Mouse (Mus musculus) midbrain, embryonic 10.5 days (tissue): ENCODE measurements around the gene Iffo2. TPM values are rescaled to one million over a fixed set of nuclear protein-coding genes. Genes with fewer than 3 reads are reported as not detected.
A peak's percentile ranks its signal among the peaks of the same experiment; 100 is the strongest.

Experiments
- DNase-seq: peaks from one replicate; pipeline ENCODE4 v3.0.0-alpha.2; 2017; ENCODE audit warnings: low spot score
- H3K27ac ChIP-seq: fragments of 300-500 bp; sonication (generic); replicated peaks from 2 replicates; pipeline ENCODE4 v1.5.1; 2016; ENCODE audit warnings: mild to moderate bottlenecking
- H3K27me3 ChIP-seq: fragments of 300-500 bp; sonication (generic); 2 replicates; pipeline ENCODE4 v1.6.1; 2016; ENCODE audit warnings: low read depth, mild to moderate bottlenecking; ENCODE audit not compliant: poor library complexity, severe bottlenecking
- H3K36me3 ChIP-seq: fragments of 300-500 bp; sonication (generic); 2 replicates; pipeline ENCODE4 v1.6.1; 2016; ENCODE audit warnings: mild to moderate bottlenecking, moderate library complexity
- H3K4me1 ChIP-seq: fragments of 300-500 bp; sonication (generic); 2 replicates; pipeline ENCODE4 v1.6.1; 2016
- H3K4me3 ChIP-seq: fragments of 300-500 bp; sonication (generic); 2 replicates; pipeline ENCODE4 v1.5.1; 2016; ENCODE audit warnings: mild to moderate bottlenecking, moderate library complexity
- H3K9me3 ChIP-seq: fragments of 300-500 bp; sonication (generic); replicated peaks from 2 replicates; pipeline ENCODE4 v1.6.1; 2016; ENCODE audit warnings: mild to moderate bottlenecking
- WGBS: fragments of 180-500 bp; shearing (Covaris S2); methylation state at CpG from one replicate; pipeline ENCODE4 v1.1.7; 2016; 5-methylcytosine and 5-hydroxymethylcytosine counted together
- polyA plus RNA-seq: library from polyadenylated mRNA; unstranded; fragments of >200 nt; fragmentation: Nextera tagmentation; extraction: Ambion mirVana; gene quantifications from 2 replicates; pipeline ENCODE4 v1.2.1, GENCODE M21; 2016

Iffo2 gene
- polyA plus RNA-seq, 1 experiment from 2014 or later = 3.5 TPM

DNA sequence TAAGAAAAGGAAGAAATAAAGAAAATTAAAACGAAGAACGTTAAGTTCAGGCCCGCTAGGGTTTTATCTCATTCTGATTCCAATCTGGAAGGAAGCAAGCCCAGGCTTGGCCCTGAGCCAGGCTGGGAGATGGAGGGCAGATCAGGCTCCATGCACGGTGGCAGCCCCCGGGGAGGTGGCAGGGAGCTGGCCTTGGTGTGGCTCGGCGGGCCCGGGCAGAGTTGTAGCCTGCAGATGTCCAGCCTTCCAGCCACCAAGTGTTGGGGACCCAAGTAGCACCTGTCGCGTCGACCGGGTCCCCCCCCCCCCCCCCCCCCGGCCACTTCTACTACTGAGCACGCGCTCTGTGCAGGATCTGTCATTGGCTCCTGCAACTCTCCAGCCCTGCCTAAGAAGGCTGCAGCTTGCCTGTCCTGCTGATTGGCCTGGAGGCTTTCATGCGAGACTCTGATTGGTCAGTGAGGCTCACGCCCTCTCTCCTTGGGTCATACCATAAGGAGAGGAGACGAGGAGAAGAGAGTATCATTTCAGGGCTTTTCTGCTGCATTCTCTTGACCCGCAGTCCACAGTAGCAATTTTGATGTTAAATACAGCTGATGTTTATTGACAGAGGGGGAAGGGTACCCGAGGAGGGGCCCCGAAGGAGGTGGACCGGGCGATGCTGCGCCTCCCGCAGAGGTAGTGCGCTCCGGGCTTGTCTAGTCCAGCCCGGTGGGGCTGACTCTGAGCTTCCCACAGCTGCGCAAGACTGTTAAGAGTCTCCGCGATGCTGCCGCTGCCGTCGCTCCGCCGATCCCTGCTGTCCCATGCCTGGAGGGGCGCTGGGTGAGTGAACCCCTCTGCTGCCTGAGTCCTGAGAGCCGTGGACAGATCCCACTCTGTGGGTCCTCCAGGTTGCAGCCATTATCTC is 92.3 kb downstream of the Iffo2 start, which contains the start of gene Aldh4a1:
TSS of gene Aldh4a1 (plus strand) at position 494 of the 910 bp plus-strand sequence.
- peak within 1 kb of the TSS; percentile 84 for H3K4me3 ChIP-seq
- H3K9me3 ChIP-seq = no peaks in the 10 kb centered on the region
- peak within 1 kb of the TSS; percentile 97 for H3K27ac ChIP-seq
- H3K36me3 ChIP-seq = no peaks in the 10 kb centered on the region
- H3K27me3 ChIP-seq = peaks cover 9% of the 10 kb centered on the region
- DNase-seq = peak; percentile 94
- peaks cover 27% of the 10 kb centered on the region for H3K4me1 ChIP-seq
- 2% methylated on average over 33 of the region's 38 CpGs for WGBS

DNA sequence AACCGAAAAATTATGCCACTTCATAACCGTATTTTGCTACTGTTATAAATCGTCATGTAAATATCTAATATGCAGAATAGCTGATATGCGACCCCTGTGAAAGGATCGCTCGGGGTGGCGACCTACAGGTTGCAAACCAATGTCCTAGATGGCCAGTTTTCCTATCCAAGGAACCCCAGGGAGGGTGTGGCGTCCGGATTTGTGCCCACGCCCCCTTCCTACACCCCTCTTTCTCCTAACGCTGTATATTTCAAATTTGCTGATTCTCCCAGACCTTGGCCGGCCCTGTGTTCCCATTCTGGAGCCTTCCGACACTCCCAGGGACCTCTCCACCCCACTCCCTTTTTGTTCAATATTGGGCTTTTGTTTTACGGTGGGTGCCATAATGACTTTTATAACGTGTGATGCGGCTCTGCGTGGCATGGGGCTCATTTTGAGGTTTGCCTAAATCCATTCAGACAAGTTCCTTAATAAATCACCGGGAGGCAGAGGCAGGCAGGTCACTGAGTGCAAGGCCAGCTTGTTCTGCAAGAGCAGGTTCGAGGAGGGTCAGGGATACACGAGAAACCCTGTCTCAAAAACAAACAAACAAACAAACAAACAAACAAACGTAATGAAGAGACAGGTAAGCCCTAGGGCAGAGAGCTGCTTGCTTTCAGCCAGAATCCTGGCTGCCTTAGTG is 93.2 kb downstream of the Iffo2 start:
- 32% methylated on average over 21 of the region's 21 CpGs for WGBS
- no peaks in the 10 kb centered on the region for H3K36me3 ChIP-seq
- H3K4me3 ChIP-seq = peak overlapping the region; percentile 84
- peaks cover 9% of the 10 kb centered on the region for H3K27me3 ChIP-seq
- H3K4me1 ChIP-seq = peaks cover 27% of the 10 kb centered on the region
- peak overlapping the region; percentile 97 for H3K27ac ChIP-seq
- DNase-seq = no peak
- no peaks in the 10 kb centered on the region for H3K9me3 ChIP-seq

DNA sequence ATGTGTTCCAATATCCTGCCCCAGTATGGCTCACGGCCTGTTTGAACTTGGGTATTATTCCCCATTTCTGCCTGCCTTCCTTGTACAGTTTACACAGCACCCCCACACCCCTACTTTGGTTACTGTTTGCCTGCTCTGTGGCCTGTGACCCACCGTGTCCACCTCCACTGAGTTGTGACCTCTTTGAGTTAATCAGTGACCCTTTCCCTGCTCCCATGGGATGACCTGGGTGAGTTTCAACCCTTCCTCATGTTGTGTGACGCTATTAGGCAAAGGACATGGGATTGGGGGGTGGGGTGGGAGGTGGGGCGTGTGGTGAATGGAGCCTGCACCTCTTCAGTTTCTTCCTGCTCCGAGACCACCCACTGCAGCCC is 93.8 kb downstream of the Iffo2 start:
- peaks cover 9% of the 10 kb centered on the region for H3K27me3 ChIP-seq
- H3K4me3 ChIP-seq = peak overlapping the region; percentile 84; the same call in 1 of the 2 replicates
- no peak for DNase-seq
- no peaks in the 10 kb centered on the region for H3K9me3 ChIP-seq
- H3K36me3 ChIP-seq = no peaks in the 10 kb centered on the region
- 67% methylated on average over 5 of the region's 5 CpGs for WGBS
- peaks cover 27% of the 10 kb centered on the region for H3K4me1 ChIP-seq
- no peak overlapping the region for H3K27ac ChIP-seq

DNA sequence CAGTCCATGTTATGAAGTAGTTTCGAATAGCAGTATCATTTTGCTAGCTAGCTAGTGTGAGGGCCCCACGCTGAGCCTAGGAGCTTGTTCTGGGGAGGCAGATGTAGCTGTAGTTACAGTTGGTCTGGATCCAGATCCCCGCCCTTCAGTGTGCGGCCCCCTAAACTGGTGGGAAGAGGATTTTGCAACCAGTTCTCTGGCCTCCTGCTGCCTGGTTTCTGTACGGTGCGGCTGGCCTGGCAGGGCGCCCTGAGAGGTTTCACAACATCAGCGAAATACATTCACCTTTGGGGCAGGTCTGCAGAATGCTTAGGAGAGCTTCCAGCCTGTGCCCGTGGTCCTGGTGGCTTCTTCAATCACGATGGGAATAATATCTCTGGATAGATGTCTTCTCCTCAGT is 94.4 kb downstream of the Iffo2 start:
- Histone ChIP-seq H3K4me3 (no peak overlapping the region), H3K27me3 (peaks cover 9% of the 10 kb centered on the region), H3K4me1 (peaks cover 27% of the 10 kb centered on the region), H3K27ac (no peak overlapping the region), H3K9me3 (no peaks in the 10 kb centered on the region), H3K36me3 (peaks cover 3% of the 10 kb centered on the region; the same call in 1 of the 2 replicates)
- no peak for DNase-seq
- WGBS = 89% methylated on average over 10 of the region's 10 CpGs

DNA sequence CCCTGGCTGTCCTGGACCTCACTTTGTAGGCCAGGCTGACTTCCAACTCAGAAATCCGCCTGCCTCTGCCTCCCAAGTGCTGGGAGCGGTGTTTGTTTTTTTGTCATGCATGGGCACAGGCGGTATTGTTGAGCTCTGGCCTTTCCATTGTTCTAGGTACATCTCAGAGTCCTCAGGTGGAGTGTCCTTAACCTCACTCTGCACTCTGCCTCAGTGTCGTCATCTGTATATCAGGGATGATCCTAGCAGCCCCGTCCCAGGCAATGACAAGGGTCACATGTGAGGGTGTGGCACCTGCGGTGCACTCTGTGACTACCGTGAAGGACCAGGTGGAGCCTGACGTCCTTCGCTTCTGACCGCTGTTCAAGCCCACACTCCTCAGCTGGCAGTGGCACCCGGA is 97.0 kb downstream of the Iffo2 start:
- 94% methylated on average over 11 of the region's 11 CpGs for WGBS
- peaks cover 24% of the 10 kb centered on the region for H3K4me1 ChIP-seq
- H3K27me3 ChIP-seq = peaks cover 9% of the 10 kb centered on the region
- DNase-seq = no peak
- H3K27ac ChIP-seq = no peak overlapping the region
- no peak overlapping the region for H3K4me3 ChIP-seq
- peaks cover 3% of the 10 kb centered on the region; the same call in 1 of the 2 replicates for H3K36me3 ChIP-seq
- no peaks in the 10 kb centered on the region for H3K9me3 ChIP-seq

DNA sequence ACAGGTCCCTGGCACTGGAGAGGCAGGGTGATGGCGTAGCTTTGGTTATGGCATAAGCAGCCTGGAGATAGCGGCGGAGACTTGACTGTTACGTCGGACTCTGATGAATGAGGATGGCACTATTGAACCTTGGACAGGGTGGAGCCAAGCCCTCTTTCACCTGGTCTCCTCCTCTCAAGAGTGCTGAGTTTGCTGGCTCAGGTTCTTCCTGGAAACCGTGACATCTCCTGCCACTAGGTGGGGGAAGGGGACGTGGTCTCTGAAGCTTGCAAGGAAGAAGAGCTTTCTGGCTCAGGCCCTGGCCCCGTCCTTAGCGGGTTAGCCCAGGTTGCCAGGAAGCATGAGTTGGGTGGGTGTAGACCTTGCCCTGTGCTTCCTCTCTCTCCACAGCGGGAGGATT is 99.8 kb downstream of the Iffo2 start:
- Histone ChIP-seq H3K9me3 (no peaks in the 10 kb centered on the region), H3K4me1 (peaks cover 3% of the 10 kb centered on the region; the same call in 1 of the 2 replicates), H3K27me3 (no peaks in the 10 kb centered on the region), H3K4me3 (no peak overlapping the region), H3K36me3 (peaks cover 4% of the 10 kb centered on the region; the same call in 1 of the 2 replicates), H3K27ac (no peak overlapping the region)
- WGBS = 72% methylated on average over 10 of the region's 10 CpGs
- no peak for DNase-seq

DNA sequence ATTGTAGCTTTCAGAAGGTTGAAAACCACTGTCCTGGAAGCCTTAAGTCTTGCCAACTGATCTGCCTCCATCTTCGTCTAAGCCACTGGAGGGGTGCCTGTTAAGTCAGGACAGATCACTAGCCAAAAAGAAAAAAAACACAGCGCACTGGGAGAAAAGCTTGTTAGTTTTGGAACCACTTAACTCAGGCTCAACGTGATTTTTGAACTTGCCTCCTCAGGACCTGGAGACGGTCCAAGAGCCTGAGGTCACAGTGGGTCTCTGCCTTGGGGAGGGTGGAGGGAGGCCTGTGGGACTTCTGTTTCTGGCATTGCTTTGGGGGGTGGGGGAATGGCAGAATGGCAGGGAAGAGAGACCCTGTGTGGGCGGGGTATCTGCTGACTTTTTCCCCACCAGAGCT is 100.8 kb downstream of the Iffo2 start:
- Histone ChIP-seq H3K4me3 (no peak overlapping the region), H3K27ac (no peak overlapping the region), H3K36me3 (peaks cover 7% of the 10 kb centered on the region; the same call in 1 of the 2 replicates), H3K27me3 (no peaks in the 10 kb centered on the region), H3K9me3 (no peaks in the 10 kb centered on the region), H3K4me1 (peaks cover 3% of the 10 kb centered on the region; the same call in 1 of the 2 replicates)
- 84% methylated on average over 5 of the region's 5 CpGs for WGBS
- DNase-seq = no peak

DNA sequence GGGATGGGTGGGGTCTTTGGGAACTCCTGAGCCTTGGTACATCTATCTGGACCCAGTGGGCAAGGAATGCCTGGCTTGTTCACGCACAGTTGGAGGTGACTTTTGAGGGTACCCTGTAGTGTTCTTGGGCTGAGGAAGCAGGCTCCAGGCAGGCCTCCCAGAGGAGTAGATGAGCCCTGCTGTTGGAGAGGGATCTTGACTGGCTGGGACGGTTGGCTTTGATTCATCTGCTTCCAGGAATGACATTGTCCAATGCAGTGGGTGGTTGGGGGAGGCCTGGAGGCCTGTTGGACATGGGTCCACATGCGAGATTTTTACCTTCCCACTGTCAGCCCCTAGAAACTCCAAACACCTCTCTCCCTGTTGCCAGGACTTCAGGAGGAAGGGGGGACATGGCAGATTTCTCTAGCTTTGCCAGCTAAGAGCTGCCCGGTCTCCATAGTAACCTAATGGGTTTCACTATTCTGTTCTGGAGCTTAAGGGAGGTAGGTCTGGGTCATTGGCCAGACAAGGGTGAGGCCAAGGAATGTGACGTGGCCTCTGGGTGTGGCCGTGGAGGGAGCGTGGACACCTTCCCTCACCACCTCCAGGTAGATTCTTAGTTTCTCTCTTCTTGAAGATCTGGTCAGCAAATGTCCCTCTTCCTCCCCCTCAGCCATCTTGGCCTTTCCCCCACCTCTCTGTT is 101.4 kb downstream of the Iffo2 start:
- no peak overlapping the region for H3K27ac ChIP-seq
- WGBS = 92% methylated on average over 7 of the region's 7 CpGs
- H3K4me1 ChIP-seq = peaks cover 3% of the 10 kb centered on the region; the same call in 1 of the 2 replicates

DNA sequence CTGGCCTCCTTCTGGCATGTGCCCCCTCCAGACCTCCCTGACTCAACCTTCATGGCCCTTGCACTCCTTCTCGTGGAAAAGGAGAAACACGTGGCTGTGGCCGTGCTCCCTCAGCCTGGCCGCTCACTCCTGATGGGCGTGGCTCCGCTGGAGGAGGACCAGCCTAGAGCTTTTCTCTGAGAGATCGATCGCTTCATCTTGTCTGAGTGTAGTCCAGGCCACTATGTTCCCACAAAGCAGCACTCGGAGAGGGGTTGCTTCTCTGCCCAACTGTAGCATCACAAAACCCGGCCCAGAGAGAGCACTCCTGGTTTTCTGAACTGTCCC is 101.9 kb downstream of the Iffo2 start:
- H3K4me1 ChIP-seq = peaks cover 3% of the 10 kb centered on the region; the same call in 1 of the 2 replicates
- no peaks in the 10 kb centered on the region for H3K27me3 ChIP-seq
- no peak overlapping the region for H3K27ac ChIP-seq
- no peak for DNase-seq
- H3K36me3 ChIP-seq = peaks cover 7% of the 10 kb centered on the region
- H3K4me3 ChIP-seq = no peak overlapping the region
- H3K9me3 ChIP-seq = no peaks in the 10 kb centered on the region
- WGBS = 85% methylated on average over 10 of the region's 10 CpGs

More for the DNA sequence above, 101.4 kb downstream of the Iffo2 start:
- Histone ChIP-seq H3K27me3 (no peaks in the 10 kb centered on the region), H3K36me3 (peaks cover 7% of the 10 kb centered on the region; the same call in 1 of the 2 replicates), H3K9me3 (no peaks in the 10 kb centered on the region), H3K4me3 (no peak overlapping the region)
- DNase-seq = no peak

DNA sequence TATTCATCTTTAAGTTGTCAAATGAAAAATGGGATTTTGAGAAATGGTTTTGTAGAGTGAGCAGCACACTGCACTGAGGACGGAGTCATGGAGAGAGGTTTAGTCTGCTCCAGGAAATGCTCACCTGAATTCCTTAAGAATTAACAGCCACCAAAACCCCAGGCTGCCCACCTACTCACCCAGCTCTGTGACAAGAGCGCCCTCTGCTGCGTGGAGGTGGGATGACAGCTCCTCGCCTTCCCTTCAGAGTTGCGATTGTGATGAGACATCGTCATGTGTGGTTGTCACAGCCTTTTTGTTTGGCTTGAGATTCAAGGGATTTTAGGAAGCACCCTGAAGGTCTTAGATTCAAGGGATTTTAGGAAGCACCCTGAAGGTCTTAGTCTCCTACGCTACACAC is 106.0 kb downstream of the Iffo2 start:
- 23% methylated on average over 7 of the region's 7 CpGs for WGBS
- Histone ChIP-seq H3K36me3 (peaks cover 3% of the 10 kb centered on the region), H3K4me1 (peaks cover 24% of the 10 kb centered on the region)

DNA sequence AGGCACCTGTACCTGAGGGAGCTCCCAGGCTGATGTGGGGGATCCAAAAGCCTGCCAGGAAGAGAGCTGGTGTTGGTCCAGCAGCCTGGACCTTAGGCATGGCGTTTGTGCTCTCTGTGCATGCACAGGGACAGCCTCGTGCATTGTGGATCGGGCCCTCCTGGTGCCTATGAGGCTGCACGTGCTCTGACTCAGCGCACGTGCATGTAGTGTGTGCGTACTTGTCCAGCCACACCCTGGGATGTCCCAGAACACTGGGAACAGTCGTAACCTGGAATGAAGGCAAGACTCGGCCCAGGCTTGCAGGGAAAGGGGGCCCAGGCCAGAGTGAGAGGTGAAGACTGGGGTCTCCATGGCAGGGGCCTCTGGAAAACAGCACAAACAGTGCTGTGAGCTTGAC is 107.5 kb downstream of the Iffo2 start:
- H3K4me3 ChIP-seq = no peak overlapping the region
- peaks cover 36% of the 10 kb centered on the region for H3K4me1 ChIP-seq
- no peak for DNase-seq
- H3K27me3 ChIP-seq = peaks cover 35% of the 10 kb centered on the region
- no peak overlapping the region for H3K27ac ChIP-seq
- H3K36me3 ChIP-seq = peaks cover 3% of the 10 kb centered on the region
- no peaks in the 10 kb centered on the region for H3K9me3 ChIP-seq
- 90% methylated on average over 9 of the region's 9 CpGs for WGBS

More for the DNA sequence above, 106.0 kb downstream of the Iffo2 start:
- H3K27ac ChIP-seq = no peak overlapping the region
- H3K4me3 ChIP-seq = no peak overlapping the region
- H3K27me3 ChIP-seq = peaks cover 20% of the 10 kb centered on the region
- no peaks in the 10 kb centered on the region for H3K9me3 ChIP-seq
- peak; percentile 76 for DNase-seq

DNA sequence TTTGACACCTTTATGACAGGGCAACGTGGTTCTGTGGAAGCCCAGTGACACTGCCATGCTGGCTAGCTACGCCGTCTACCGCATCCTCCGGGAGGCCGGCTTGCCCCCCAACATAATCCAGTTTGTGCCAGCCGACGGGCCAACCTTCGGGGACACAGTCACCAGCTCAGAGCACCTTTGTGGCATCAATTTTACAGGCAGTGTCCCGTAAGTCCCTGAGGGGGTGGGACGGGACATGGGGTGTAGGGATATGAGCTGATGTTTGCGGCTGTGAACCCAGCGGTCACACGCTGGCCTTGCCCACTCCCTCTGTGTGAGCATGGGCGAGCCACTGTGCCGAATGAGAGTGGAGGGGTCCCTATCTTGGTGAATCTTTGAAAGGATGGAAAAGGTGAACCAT is 108.0 kb downstream of the Iffo2 start:
- Histone ChIP-seq H3K9me3 (no peaks in the 10 kb centered on the region), H3K4me3 (no peak overlapping the region), H3K27me3 (peaks cover 40% of the 10 kb centered on the region), H3K4me1 (peaks cover 36% of the 10 kb centered on the region), H3K36me3 (peaks cover 3% of the 10 kb centered on the region), H3K27ac (no peak overlapping the region)
- WGBS = 94% methylated on average over 16 of the region's 16 CpGs
- no peak for DNase-seq
